Mouse (Mus musculus): ENCODE data around the gene Hipk2. TPM values are rescaled to one million over a fixed set of nuclear protein-coding genes. Genes with fewer than 3 reads are reported as not detected.

Hipk2 gene
- polyA plus RNA-seq, 1 experiment, result 4.5 TPM

Other genes starting within 250 kb of the Hipk2 start
- gene Klrg2, start 238.9 kb downstream of the Hipk2 start, polyA plus RNA-seq (2012; rRNA removed), result 5.1 and 5.5 TPM in 2 replicates
- gene Clec2l, start 213.1 kb downstream of the Hipk2 start, polyA plus RNA-seq (2012; rRNA removed), result 0.46 and 0.47 TPM in 2 replicates
- 5.1 and 5.2 TPM in 2 replicates for gene Tbxas1, start 761 bp downstream of the Hipk2 start, polyA plus RNA-seq (2012; rRNA removed)
- gene Parp12, start 242.2 kb upstream of the Hipk2 start, polyA plus RNA-seq (2012; rRNA removed), result 41.8 and 43.4 TPM in 2 replicates

Data from urinary bladder, adult 2 months (tissue).